ENCODE assay signal across 10 mouse cellular contexts in the genomic region with DNA sequence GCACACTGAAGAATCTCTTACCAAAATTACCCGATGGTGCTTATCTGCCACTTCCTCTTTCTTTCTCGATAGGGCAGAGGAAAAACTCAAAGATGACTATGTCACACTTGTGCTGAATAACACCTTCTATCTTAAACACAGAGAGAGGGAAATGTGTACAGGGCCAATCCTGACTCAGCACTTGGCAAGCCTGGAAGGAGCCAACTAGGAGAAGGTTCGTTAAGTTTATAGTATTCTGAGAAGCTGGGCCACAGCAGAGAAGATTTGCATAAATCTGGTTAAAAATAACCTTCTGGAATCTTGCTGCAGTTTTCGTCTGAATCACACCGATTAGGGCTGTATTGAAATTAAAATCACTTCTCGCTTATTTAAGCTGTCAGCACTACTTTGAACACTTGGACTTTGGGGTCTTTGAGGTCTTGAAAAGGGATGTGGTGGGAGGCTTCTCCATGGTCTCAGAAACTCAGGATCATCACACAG.
DNase-seq lines count a peak whose midpoint lies in the region; ATAC-seq and TF ChIP-seq lines count a peak whose summit lies in the region.
"Had no signal": no experiment of that assay in that cellular context is flagged by ENCODE, and none has a peak within 500 bp of the region (broad histone marks: within the 10 kb centered on the region; RNA-seq: fewer than 3 reads in every experiment).

No protein-coding gene starts in this region.

- no peak for DNase-seq in frontal cortex, postnatal 25 days (ENCODE audit: low spot score in 2 of 2)
- DNase-seq in ES-E14 (ENCODE audit: low read depth, low spot score), result no peak
- no peak for DNase-seq in embryo, embryonic 10.5 days (ENCODE audit: low spot score)
- no peak for DNase-seq in c-Kit-positive CD71-positive TER-119-positive erythroid progenitor cells, embryonic 14.5 days (ENCODE audit: low spot score)
- DNase-seq in embryo, embryonic 9.5 days (ENCODE audit: extremely low spot score), result no peak
- DNase-seq: heart, postnatal 4 days; liver, embryonic 13.5 days had no signal

- no peak overlapping the region for H3K9ac ChIP-seq in ES-E14 (ENCODE audit: insufficient read depth, low read depth, low read length, poor library complexity, severe bottlenecking)
- H3K9ac ChIP-seq: liver, embryonic 13.5 days had no signal

- peaks cover 2% of the 10 kb centered on the region for H3K36me3 ChIP-seq in ES-E14 (ENCODE audit: control insufficient read depth, insufficient read depth, low read length, poor library complexity, severe bottlenecking)
- H3K36me3 ChIP-seq: liver, embryonic 13.5 days had no signal

- H3K9me3 ChIP-seq in ES-E14 (ENCODE audit: control insufficient read depth, insufficient read depth, low read depth, low read length), result no peaks in the 10 kb centered on the region
- H3K9me3 ChIP-seq: liver, embryonic 13.5 days had no signal

- H3K4me1 ChIP-seq in ES-E14 (ENCODE audit: control insufficient read depth in 2 of 2, insufficient read depth in 2 of 2, low read length in 2 of 2, poor library complexity in 1 of 2), result peaks cover 2 to 13% of the 10 kb centered on the region in 2 experiments; a peak in 2 of 4 replicates
- H3K4me1 ChIP-seq: liver, embryonic 13.5 days had no signal

- in situ Hi-C loops in ES-E14 (cut with MboI; ENCODE audit: low sequenced_read_pairs in 2 of 2, unreplicated experiment in 2 of 2), result no loop called here

- ATAC-seq in frontal cortex, adult (ENCODE audit: low TSS enrichment), result peak; percentile 100
- ATAC-seq in hematopoietic stem cell, adult 5-6 weeks (replicated peaks in 1 of 2; ENCODE audit: insufficient read depth in 1 of 2, low FRiP score in 2 of 2, low TSS enrichment in 1 of 2, low read depth in 1 of 2, poor library complexity in 2 of 2, severe bottlenecking in 2 of 2), result peak; percentile 84 to 87
- ATAC-seq in monocyte, adult 5-6 weeks (replicated peaks; ENCODE audit: insufficient number of reproducible peaks, low FRiP score, low TSS enrichment, poor library complexity, severe bottlenecking), result peak; percentile 55

- no peak overlapping the region for H3K4me3 ChIP-seq in ES-E14 (ENCODE audit: insufficient read depth in 1 of 2, low read depth in 1 of 2, low read length in 2 of 2, poor library complexity in 1 of 2, severe bottlenecking in 1 of 2)
- H3K4me3 ChIP-seq: liver, embryonic 13.5 days had no signal

- no peak overlapping the region for H3K27ac ChIP-seq in ES-E14 (ENCODE audit: insufficient read depth, low read depth, low read length, poor library complexity, severe bottlenecking)
- H3K27ac ChIP-seq: liver, embryonic 13.5 days had no signal

TF ChIP-seq in ES-E14, 5 proteins besides CTCF, POLR2A, EP300 and RAD21:
- TF ChIP-seq ZNF384 (IDR thresholded peaks at IDR 0.05; ENCODE audit: low read depth, low read length) (no peak), ZC3H11A (IDR thresholded peaks at IDR 0.05; ENCODE audit: borderline replicate concordance, low read depth, low read length) (no peak), HCFC1 (IDR thresholded peaks at IDR 0.05; ENCODE audit: borderline replicate concordance, insufficient read depth, low read length) (no peak), MAFK (IDR thresholded peaks at IDR 0.05; ENCODE audit: insufficient read depth, low read depth, low read length) (peak; percentile 86), CHD2 (IDR thresholded peaks at IDR 0.05; ENCODE audit: low read depth, low read length) (no peak)
